24 mouse cellular contexts compared by ENCODE assay signal in the genomic region with DNA sequence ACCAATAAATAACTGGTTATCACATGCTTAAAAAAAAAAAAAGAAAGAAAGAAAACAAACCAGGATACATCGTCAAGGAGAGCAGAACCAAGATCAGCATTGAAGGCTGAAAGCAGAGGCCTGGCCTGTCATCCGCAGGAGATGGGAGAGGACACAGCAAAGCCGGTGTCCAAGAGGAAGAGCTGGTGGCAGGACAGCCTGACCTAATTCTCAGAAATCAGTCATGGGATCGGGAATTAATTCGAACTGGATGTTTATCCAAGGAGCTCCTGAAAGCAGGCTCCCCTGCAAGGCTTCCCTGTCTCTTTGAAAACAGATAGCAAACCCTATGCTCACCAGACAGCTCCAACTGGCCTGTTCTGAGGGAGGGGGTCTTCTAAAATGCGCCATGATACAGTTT.
DNase-seq lines count a peak whose midpoint lies in the region; ATAC-seq and TF ChIP-seq lines count a peak whose summit lies in the region.
"Had no signal": no experiment of that assay in that cellular context is flagged by ENCODE, and none has a peak within 500 bp of the region (broad histone marks: within the 10 kb centered on the region; RNA-seq: fewer than 3 reads in every experiment).

No protein-coding gene starts in this region.

- no peaks in the 10 kb centered on the region for H3K36me3 ChIP-seq in heart, adult 2 months (ENCODE audit: control insufficient read depth, insufficient read depth, low read length)
- H3K36me3 ChIP-seq in lung, postnatal 0 days (ENCODE audit: insufficient read depth, low read length) = no peaks in the 10 kb centered on the region
- H3K36me3 ChIP-seq: embryonic facial prominence, embryonic 10.5 days; embryonic facial prominence, embryonic 12.5 days; forebrain, embryonic 15.5 days; G1E had no signal

- no peaks in the 10 kb centered on the region for H3K79me2 ChIP-seq in heart, adult 2 months (replicated peaks; ENCODE audit: control insufficient read depth, insufficient read depth, low read length)

- peak; percentile 60 for DNase-seq in heart, adult 11 months
- no peak for DNase-seq in heart, adult 2 months
- peak; percentile 22 for DNase-seq in lung, postnatal 25 days (ENCODE audit: low spot score)
- no peak for DNase-seq in lung, postnatal 0 days (ENCODE audit: low spot score)
- peak; percentile 8 for DNase-seq in retina, postnatal 1 day
- DNase-seq in retina, embryonic 14.5 days (ENCODE audit: low spot score) = no peak
- DNase-seq: adrenal gland, adult 8-10 months; adrenal gland, postnatal 14 days; adrenal gland, postnatal 36 days; B cell, adult 2 months; cerebellum, adult 11-12 months; cerebellum, adult 2 months; cerebellum, adult 9-10 months; cerebellum, postnatal 10 days; cerebellum, postnatal 25 days had no signal

- H3K9me3 ChIP-seq in lung, postnatal 0 days (ENCODE audit: low read length) = no peaks in the 10 kb centered on the region
- H3K9me3 ChIP-seq: embryonic facial prominence, embryonic 10.5 days; embryonic facial prominence, embryonic 12.5 days; forebrain, embryonic 13.5 days; forebrain, embryonic 15.5 days; G1E had no signal

- H3K4me2 ChIP-seq in lung, postnatal 0 days (replicated peaks; ENCODE audit: low read depth, low read length) = no peak overlapping the region
- H3K4me2 ChIP-seq: embryonic facial prominence, embryonic 12.5 days; forebrain, embryonic 13.5 days; forebrain, embryonic 15.5 days had no signal

- no peak for ATAC-seq in lung, postnatal 0 days
- ATAC-seq: activated CD4-positive, CD25-positive, alpha-beta regulatory T cell, adult 4 months; CD4-positive, CD25-positive, alpha-beta regulatory T cell, adult 4 months; forebrain, embryonic 13.5 days; forebrain, embryonic 15.5 days; Patski had no signal

- WGBS in heart, adult 2 months = 59% methylated on average over 6 of the region's 6 CpGs
- 73% methylated on average over 6 of the region's 6 CpGs for WGBS in lung, postnatal 0 days

- H3K9ac ChIP-seq in heart, adult 2 months (ENCODE audit: low read depth, low read length) = no peak overlapping the region
- H3K9ac ChIP-seq in lung, postnatal 0 days (replicated peaks; ENCODE audit: low read depth) = no peak overlapping the region
- H3K9ac ChIP-seq: embryonic facial prominence, embryonic 12.5 days; forebrain, embryonic 13.5 days; forebrain, embryonic 15.5 days had no signal

- H3K27me3 ChIP-seq in heart, adult 2 months (ENCODE audit: control insufficient read depth, insufficient read depth, low read length) = no peaks in the 10 kb centered on the region
- H3K27me3 ChIP-seq in lung, postnatal 0 days (replicated peaks; ENCODE audit: insufficient read depth, low read length) = no peaks in the 10 kb centered on the region
- H3K27me3 ChIP-seq: CH12.LX; embryonic facial prominence, embryonic 12.5 days; forebrain, embryonic 13.5 days; forebrain, embryonic 15.5 days; Patski had no signal

- no peak overlapping the region for H3K27ac ChIP-seq in heart, adult 2 months
- H3K27ac ChIP-seq in lung, postnatal 0 days (ENCODE audit: low read length) = no peak overlapping the region
- H3K27ac ChIP-seq: embryonic facial prominence, embryonic 10.5 days; embryonic facial prominence, embryonic 12.5 days; forebrain, embryonic 13.5 days; forebrain, embryonic 15.5 days had no signal

- TF ChIP-seq CTCF in heart, adult 2 months (IDR thresholded peaks at IDR 0.05) = no peak
- TF ChIP-seq CTCF in lung, postnatal 0 days (IDR thresholded peaks at IDR 0.05) = no peak

- no peak for TF ChIP-seq POLR2A in heart, adult 2 months (IDR thresholded peaks at IDR 0.05; ENCODE audit: insufficient read depth, low read depth, low read length)

- intact Hi-C loops in heart, adult 2 months (cut with DNase I) = no loop called here

- H3K4me1 ChIP-seq in heart, adult 2 months (ENCODE audit: control insufficient read depth, insufficient read depth, low read length) = no peaks in the 10 kb centered on the region; the same call in 1 of the 2 replicates
- H3K4me1 ChIP-seq in lung, postnatal 0 days (ENCODE audit: insufficient read depth, low read depth, low read length) = no peaks in the 10 kb centered on the region
- H3K4me1 ChIP-seq: embryonic facial prominence, embryonic 10.5 days; embryonic facial prominence, embryonic 12.5 days; forebrain, embryonic 13.5 days; forebrain, embryonic 15.5 days had no signal

- TF ChIP-seq EP300 in heart, adult 2 months (IDR thresholded peaks at IDR 0.05; ENCODE audit: insufficient read depth, low read depth, low read length) = no peak
- TF ChIP-seq EP300 in lung, postnatal 0 days (IDR thresholded peaks at IDR 0.05) = no peak

- no peak overlapping the region for H3K4me3 ChIP-seq in heart, adult 2 months
- no peak overlapping the region for H3K4me3 ChIP-seq in lung, postnatal 0 days (ENCODE audit: low read depth, low read length)
- H3K4me3 ChIP-seq: embryonic facial prominence, embryonic 10.5 days; embryonic facial prominence, embryonic 12.5 days; forebrain, embryonic 13.5 days; forebrain, embryonic 15.5 days had no signal

Comparison
In these comparisons a context has a peak if more than half of its experiments do, and no peak if none do; other contexts are left out.
1. DNase-seq: peak in heart, adult 11 months (single experiment), lung, postnatal 25 days (single experiment) and retina, postnatal 1 day (single experiment); none in heart, adult 2 months (0 of 2), lung, postnatal 0 days (single experiment) and retina, embryonic 14.5 days (single experiment).